Mouse (Mus musculus): Measurements from ENCODE around the gene Apoo. TPM values are rescaled to one million over a fixed set of nuclear protein-coding genes. Genes with fewer than 3 reads are reported as not detected.

Gene Apoo
- total RNA-seq, 4 experiments from 2014 or later = 167 to 199 (median 180) TPM

Small RNA genes lying within 50 kb of the gene (microRNA-seq; reads per million reads assigned to microRNA genes)
- gene Gm44477 = not detected

Other genes with a start within 250 kb of the Apoo start
- 10 to 100 TPM; 18.5 to 21.5 (median 19.0) TPM for gene Zfx, start 243.4 kb upstream of the Apoo start, total RNA-seq (2022)
- gene Eif2s3x, start 154.3 kb upstream of the Apoo start, total RNA-seq (2022) = 100 to 1,000 TPM in 2 of 4 experiments, 10 to 100 TPM in 2; 79.7 to 155 (median 99.2) TPM
- 1 to 10 TPM; 4.6 to 5.4 (median 4.7) TPM for gene Klhl15, start 132.5 kb upstream of the Apoo start, total RNA-seq (2022)
- gene Fam90a1b, start 340 bp upstream of the Apoo start, total RNA-seq (2022) = not detected
- gene Maged1, start 175.0 kb downstream of the Apoo start, total RNA-seq (2022) = 10 to 100 TPM; 10.6 to 16.0 (median 13.1) TPM

Measured in gastrocnemius, adult 8-10 months (tissue).